Mouse (Mus musculus) layer of hippocampus, adult 6 months (tissue): ENCODE measurements around the gene Tcl1b4. TPM values are rescaled to one million over a fixed set of nuclear protein-coding genes. Genes with fewer than 3 reads are reported as not detected.

Source experiments
- long read RNA-seq, 2 experiments: library from polyadenylated mRNA; unstranded; transcript quantifications; one replicate each; pipeline ENCODE4 v2.0.0; 2019 to 2020
- polyA plus RNA-seq: library from polyadenylated mRNA; unstranded; fragments of <200 nt; fragmentation: Nextera tagmentation; gene quantifications from 2 replicates; pipeline ENCODE4 v1.2.3, GENCODE M21; 2021

Gene Tcl1b4
- not detected in 2 replicates for polyA plus RNA-seq
- long read RNA-seq, experiment 1: 0 reads
- long read RNA-seq, experiment 2: 0 reads

DNA sequence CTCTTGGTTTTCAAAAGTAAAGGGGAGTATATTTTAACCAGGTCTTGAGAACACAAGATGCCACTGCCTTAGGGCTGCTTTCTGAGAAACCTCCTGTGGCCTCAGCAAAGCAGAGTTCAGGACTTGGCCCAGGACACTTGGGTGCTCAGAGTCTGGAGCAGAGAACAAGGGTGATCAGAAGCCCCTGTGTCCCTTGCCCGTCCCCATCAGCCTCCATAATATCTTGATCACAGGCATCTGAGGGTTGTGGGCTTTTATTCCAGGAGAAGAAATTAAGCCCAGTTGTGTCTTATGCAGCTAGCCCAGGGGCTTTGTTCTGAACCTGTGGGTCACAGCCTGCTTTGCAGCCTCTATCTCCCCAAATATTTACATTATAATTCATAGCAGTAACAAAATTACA is at the start of gene Tcl1b4:
Gene Tcl1b4 (plus strand): TSS at position 301 of the 400 bp plus-strand sequence.

DNA sequence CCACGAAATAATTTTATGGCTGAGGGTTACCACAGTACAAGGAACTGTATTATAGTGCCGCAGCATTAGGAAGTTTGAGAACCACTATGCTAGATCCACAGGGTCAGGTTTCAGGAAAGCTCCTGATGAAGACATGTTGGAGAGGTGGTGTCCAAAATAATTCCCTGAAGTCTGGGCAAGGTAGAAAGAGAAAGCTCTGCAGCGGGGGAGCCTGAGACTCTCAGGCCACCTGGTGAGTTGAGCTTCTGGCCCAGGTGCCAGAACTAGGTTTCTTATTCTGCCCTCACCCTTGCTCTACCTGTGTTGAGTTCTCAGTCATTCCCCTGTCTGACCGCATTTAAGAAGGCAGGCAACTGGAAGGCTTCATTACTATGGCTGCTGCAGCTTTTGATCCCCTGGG is 42.4 kb upstream of the Tcl1b4 start, which contains the start of gene Tcl1b1:
Gene Tcl1b1 (plus strand): TSS at position 301 of the 400 bp plus-strand sequence.

DNA sequence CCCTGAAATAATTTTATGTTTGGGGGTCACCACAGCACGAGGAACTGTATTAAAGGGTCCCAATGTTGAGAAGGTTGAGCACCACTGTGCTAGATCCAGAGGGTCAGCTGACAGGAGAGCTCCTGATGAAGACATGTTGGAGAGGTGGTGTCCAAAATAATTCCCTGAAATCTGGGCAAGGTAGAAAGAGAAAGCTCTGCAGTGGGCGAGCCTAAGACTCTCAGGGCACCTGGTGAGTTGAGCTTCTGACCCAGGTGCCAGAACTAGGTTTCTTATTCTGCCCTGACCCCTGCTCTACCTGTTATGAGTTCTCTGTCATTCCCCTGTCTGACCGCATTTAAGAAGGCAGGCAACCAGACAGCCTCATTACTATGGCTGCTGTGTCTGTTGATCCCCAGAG is 25.7 kb upstream of the Tcl1b4 start, which contains the start of gene Tcl1b5:
Gene Tcl1b5 (plus strand): TSS at position 301 of the 400 bp plus-strand sequence.

DNA sequence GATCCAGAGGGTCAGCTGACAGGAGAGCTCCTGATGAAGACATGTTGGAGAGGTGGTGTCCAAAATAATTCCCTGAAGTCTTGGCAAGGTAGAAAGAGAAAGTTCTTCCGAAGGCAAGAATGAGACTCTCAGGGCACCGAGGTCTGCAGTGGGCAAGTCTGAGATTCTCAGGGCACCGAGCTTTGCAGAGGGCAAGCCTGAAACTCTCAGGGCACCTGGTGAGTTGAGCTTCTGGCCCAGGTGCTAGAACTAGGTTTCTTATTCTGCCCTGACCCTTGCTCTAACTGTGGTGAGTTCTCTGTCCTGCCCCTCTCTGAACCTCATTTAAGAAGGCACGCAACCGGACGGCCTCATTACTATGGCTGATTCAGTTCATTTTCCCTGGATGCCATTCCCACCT is 11.0 kb upstream of the Tcl1b4 start, which contains the start of gene Tcl1b3:
Gene Tcl1b3 (plus strand): TSS at position 301 of the 400 bp plus-strand sequence.

DNA sequence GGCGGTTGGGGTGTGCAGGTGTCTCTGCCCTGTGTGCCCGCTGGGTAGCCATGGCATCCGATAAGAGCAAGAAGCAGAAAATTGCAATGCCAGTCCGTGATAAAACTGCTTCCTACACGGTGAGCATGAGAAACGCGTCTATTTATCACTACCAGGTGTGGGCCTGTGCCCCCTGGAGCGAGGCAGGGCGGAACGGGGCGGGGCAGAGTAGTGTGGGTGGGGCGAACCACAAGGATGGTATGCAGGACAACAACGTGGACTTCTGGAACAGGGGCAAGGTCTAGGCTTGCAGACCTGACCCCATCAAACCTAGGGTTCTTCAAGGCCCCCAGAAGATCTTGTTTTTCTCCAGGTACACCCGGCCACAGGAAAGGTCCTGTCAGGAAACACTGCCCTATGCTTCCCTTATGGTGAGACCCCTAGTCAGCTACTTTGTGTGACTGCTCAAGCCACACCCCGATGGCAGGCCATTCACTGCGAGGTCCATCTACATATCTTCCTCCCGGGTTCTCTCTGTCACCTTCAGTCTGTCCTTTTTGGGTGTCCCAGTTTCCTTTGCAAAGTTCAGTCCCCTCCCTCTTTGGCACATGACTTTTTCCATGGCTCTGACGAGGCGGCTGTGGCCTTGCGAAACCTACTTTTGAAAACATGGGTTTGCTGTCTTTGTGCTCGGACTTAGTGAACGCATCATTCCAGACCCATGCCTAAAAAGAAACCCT is 21.0 kb downstream of the Tcl1b4 start, which contains the start of gene Tcl1:
Gene Tcl1 (minus strand): TSS at position 193 of the 719 bp plus-strand sequence.

Other genes starting within 250 kb of the Tcl1b4 start
- gene Syne3, start 192.1 kb upstream of the Tcl1b4 start, polyA plus RNA-seq: 0.39 and 0.41 TPM in 2 replicates
- gene Glrx5, start 169.3 kb upstream of the Tcl1b4 start, polyA plus RNA-seq: 37.0 and 37.4 TPM in 2 replicates
- not detected in 2 replicates for gene Tcl1b2, start 55.9 kb upstream of the Tcl1b4 start, polyA plus RNA-seq
- gene Tcl1b1, start 42.3 kb upstream of the Tcl1b4 start, polyA plus RNA-seq: not detected in 2 replicates
- not detected in 2 replicates for gene Tcl1b5, start 25.6 kb upstream of the Tcl1b4 start, polyA plus RNA-seq
- not detected in 2 replicates for gene Tcl1b3, start 10.9 kb upstream of the Tcl1b4 start, polyA plus RNA-seq
- gene Tcl1, start 20.8 kb downstream of the Tcl1b4 start, polyA plus RNA-seq: not detected in 2 replicates
- 6.2 and 7.1 TPM in 2 replicates for gene Tunar, start 131.9 kb downstream of the Tcl1b4 start, polyA plus RNA-seq